Mouse (Mus musculus): ENCODE measurements at regions not wholly inside any gene's neighbourhood (a gene's known extent, or its start where the extent isn't known, plus 50 kb on each side); places are given as distances from the start of the nearest gene placed in this dataset.
A peak's percentile ranks its signal among the peaks of the same experiment; 100 is the strongest.

DNA sequence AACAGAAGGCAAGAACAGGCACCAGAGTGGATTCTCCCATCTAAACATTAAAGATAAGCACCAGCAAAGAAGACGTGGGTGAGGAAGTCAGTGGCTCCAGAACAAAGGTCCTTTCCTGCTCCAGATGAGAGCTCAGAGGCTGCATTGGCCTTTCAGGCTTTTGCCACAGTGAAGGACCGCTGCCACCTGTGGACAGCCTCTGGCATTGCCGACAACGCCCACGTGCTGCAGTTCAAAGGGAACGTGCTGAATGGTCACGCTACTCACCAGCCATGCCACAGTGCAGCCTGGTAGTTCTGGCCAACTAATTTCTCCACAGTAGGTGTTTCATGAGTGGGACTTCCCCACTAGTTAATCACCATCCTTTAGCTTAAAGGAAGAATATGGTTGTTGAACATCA lies 365.1 kb downstream of the Dmrt2 start:
- DNase-seq (ENCODE audit: low read depth, low spot score): peak; percentile 55

DNA sequence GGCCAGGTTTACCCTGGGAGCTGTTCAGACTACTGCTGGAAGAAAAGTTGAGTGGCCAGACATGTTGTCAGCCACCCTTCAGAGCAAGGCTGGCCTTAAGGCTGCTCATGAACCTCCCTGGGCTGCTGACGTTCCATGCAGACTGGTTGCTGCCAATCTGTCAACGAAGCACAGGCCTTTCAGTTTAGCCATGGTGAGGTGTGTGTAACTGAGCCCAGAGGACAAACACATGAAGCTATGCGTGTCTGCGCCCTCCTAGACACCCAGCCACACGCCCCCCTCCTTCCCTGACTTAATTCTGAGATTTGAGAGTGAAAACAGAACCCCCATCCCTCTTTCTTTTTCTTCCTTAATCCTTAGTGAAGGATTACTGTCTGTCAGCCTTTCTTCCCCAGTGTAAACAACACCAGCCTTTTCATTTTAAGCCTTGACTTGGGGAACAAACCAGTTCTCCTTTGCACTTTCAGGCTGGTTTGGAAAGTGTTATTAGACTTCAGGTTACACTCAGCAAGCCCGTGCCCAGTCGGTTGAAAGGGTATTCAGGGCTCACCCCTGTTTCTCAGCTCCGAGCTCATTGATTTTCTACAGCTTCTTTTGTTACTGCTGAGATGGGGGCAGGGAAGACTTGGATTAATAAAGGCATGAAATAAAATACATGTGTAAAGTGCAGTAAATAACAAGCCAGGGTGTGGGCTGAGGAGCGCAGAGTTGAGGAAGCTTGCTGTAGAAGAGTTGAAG lies 379.4 kb downstream of the Dmrt2 start:
- no peak for DNase-seq (ENCODE audit: low read depth, low spot score)

- DNase-seq (ENCODE audit: low read depth, low spot score): no peak
These were observed 387.5 kb downstream of the Dmrt2 start for GRCm38 (mm10) chr19:26059668-26060067.

- DNase-seq (ENCODE audit: low read depth, low spot score): no peak
These were observed 396.3 kb downstream of the Dmrt2 start for GRCm38 (mm10) chr19:26068553-26068952.

- peak; percentile 41 for DNase-seq (ENCODE audit: low read depth, low spot score)
These were observed 397.7 kb downstream of the Dmrt2 start for GRCm38 (mm10) chr19:26069908-26070307.

DNA sequence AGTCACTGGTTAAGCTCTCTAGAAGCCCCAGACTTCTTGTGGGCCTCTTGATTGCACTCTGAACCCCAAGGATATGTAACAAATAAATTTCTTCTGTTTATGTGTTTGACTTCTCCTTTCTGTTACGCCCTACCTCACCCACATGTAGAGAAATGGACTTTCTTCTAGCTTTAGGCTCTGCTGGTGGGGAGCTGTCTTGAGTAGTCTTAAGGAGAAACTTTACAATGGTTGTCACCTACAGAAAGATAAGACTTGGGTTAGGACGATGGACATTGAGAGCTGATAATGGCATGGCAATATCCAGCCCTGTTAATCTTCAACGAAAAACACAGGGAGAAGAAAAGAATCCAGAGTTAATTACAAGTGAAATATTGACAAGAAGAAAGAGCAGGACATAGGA lies 416.1 kb downstream of the Dmrt2 start:
- DNase-seq (ENCODE audit: low read depth, low spot score): no peak

GRCm38 (mm10) chr19:26091386-26091785 lies 419.2 kb downstream of the Dmrt2 start:
- DNase-seq (ENCODE audit: low read depth, low spot score): no peak

DNA sequence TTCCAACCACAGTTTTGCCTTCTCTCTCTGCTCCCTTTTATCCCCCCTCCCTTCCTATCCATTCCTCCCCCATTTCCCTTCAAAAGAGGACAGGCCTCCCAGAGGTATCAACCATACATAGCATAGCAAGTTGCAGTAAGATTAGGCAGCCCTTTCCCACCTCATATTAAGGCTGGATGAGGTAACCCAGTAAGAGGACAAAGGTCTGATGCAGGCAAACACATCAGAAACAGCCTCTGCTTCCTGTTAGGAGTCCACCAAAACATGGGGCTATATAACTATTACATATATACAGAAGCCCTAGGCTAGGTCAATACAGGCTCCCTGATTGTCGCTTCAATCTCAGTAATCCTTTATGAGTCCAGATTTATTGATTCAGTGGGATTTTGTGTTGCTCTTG lies 421.6 kb downstream of the Dmrt2 start:
- DNase-seq (ENCODE audit: low read depth, low spot score): no peak

- no peak for DNase-seq (ENCODE audit: low read depth, low spot score)
These were observed 442.1 kb downstream of the Dmrt2 start for GRCm38 (mm10) chr19:26114326-26114725.

- no peak for DNase-seq (ENCODE audit: low read depth, low spot score)
These were observed 456.2 kb downstream of the Dmrt2 start for GRCm38 (mm10) chr19:26128423-26128822.

GRCm38 (mm10) chr19:26134385-26134784 lies 462.2 kb downstream of the Dmrt2 start:
- no peak for DNase-seq (ENCODE audit: low read depth, low spot score)

DNA sequence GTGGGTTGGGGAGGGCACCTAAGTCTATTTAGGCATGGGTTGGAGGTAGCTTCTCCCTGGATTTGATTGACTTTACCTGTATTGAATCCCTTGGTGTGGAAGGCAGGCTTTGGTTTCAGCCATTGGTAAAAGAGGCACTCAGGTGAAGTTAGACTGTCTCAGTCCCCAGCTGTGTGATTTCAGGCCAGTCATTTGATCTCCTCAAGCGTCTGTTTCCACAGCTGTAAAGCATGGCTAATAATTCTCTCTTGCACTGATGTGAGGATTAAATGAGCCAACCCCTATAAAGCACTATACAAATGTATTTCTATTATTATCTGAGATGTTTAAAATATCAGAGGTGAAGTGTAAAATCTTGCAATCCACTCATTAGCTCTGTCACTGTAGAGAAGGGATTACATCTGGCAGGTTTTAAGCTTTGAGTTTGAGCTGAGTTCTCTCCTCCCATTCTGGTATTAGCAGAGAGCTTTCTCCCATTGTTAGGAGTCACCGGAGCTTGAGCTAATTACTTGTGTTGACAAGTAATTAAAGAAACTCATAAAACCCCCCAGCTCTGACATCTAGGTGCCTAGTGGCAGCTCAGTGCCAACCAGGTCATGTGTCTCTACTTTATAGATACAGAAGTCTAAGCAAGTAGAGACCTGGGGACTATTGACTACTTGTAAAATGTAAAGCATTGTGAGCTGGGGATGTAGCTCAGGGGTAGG lies 463.3 kb downstream of the Dmrt2 start:
- DNase-seq (ENCODE audit: low read depth, low spot score): no peak

- peak; percentile 92 for DNase-seq (ENCODE audit: low read depth, low spot score)
These were observed 464.2 kb upstream of the Smarca2 start for GRCm38 (mm10) chr19:26140647-26141046.

DNA sequence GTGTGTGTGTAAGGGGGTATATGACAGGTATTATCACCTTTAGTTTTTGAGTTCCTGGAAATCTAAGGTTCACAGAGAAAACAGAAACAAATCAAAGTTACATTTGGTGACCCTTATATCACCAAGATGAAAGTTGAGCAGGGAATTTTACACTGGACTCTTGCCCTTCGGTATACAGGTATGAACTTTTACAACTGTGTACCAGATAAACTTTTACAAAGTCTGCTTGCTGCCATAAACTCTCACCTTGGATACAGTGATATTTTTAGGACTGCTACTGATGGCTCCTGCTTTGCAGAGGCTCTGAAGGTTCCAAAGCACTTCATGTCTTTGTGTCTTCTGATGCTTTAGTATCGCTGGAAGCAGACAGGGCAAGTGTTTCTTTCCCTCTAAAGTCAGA lies 461.3 kb upstream of the Smarca2 start:
- DNase-seq (ENCODE audit: low read depth, low spot score): no peak

GRCm38 (mm10) chr19:26151216-26151615 lies 453.6 kb upstream of the Smarca2 start:
- no peak for DNase-seq (ENCODE audit: low read depth, low spot score)

- no peak for DNase-seq (ENCODE audit: low read depth, low spot score)
These were observed 439.9 kb upstream of the Smarca2 start for GRCm38 (mm10) chr19:26164993-26165392.

DNA sequence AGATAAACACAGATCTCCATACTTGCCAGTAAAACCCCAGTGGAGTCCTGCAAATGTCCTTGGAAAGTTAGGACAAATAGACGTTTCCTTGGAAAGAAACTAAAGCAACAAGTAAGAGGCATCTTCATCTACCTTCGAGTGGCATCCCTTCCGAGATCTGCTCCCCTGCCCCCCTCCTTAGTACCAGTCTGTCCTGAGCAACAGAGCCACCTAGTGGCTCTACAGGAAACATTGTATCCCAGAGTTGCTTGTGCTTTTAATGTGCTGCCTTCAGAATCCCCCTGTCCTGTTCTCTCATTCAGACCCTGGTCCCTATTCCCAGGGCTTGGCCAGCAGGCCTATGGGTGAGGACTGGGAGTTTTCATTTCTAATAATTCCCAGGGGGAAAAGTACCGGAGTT lies 423.1 kb upstream of the Smarca2 start:
- peak; percentile 64 for DNase-seq (ENCODE audit: low read depth, low spot score)

GRCm38 (mm10) chr19:26185012-26185411 lies 419.8 kb upstream of the Smarca2 start:
- no peak for DNase-seq (ENCODE audit: low read depth, low spot score)

- DNase-seq (ENCODE audit: low read depth, low spot score): no peak
These were observed 414.0 kb upstream of the Smarca2 start for GRCm38 (mm10) chr19:26190803-26191202.

- peak; percentile 2 for DNase-seq (ENCODE audit: low read depth, low spot score)
These were observed 411.2 kb upstream of the Smarca2 start for GRCm38 (mm10) chr19:26193664-26194063.

- no peak for DNase-seq (ENCODE audit: low read depth, low spot score)
These were observed 396.1 kb upstream of the Smarca2 start for GRCm38 (mm10) chr19:26208760-26209159.

GRCm38 (mm10) chr19:26234539-26234938 lies 370.3 kb upstream of the Smarca2 start:
- no peak for DNase-seq (ENCODE audit: low read depth, low spot score)

- DNase-seq (ENCODE audit: low read depth, low spot score): no peak
These were observed 360.8 kb upstream of the Smarca2 start for GRCm38 (mm10) chr19:26244067-26244466.

Data from ZHBTc4 (cell line).